Comparison of ENCODE assay signal across 8 mouse cellular contexts in genomic region chr7:143599428-143600230, GRCm38 (mm10). TPM values are rescaled to one million over a fixed set of nuclear protein-coding genes. Genes with fewer than 3 reads are reported as not detected.
DNase-seq lines count a peak whose midpoint lies in the region; ATAC-seq lines count a peak whose summit lies in the region.

Gene Cars (minus strand): TSS chr7:143600090.

- H3K4me3 ChIP-seq in hindbrain, embryonic 11.5 days (ENCODE audit: low read depth, low read length), result peak within 1 kb of the TSS; percentile 79

- 0 out of 2 replicates have a peak, but pooled peaks cover 2% of the 10 kb centered on the region for H3K36me3 ChIP-seq in hindbrain, embryonic 11.5 days (ENCODE audit: control insufficient read depth, insufficient read depth, low read length)

- peak; percentile 95 for DNase-seq in Muller cell, postnatal 12 days (ENCODE audit: inconsistent ontology term)
- DNase-seq in cerebellum, adult 9-11 months, result peak; percentile 91
- peak; percentile 87 to 96 for DNase-seq in frontal cortex, adult 2 months (ENCODE audit: extremely low spot score in 1 of 2, low spot score in 1 of 2)
- peak; percentile 95 for DNase-seq in hindbrain, embryonic 11.5 days (ENCODE audit: low spot score)
- peak; percentile 87 to 91 for DNase-seq in layer of hippocampus, postnatal 10 days (ENCODE audit: low spot score in 2 of 2)
- peak; percentile 97 for DNase-seq in lung, postnatal 10 days
- DNase-seq in ovary, postnatal 36 days (ENCODE audit: low spot score), result peak; percentile 91
- DNase-seq in thymus, postnatal 25 days, result peak; percentile 94

- no peaks in the 10 kb centered on the region for H3K27me3 ChIP-seq in hindbrain, embryonic 11.5 days (ENCODE audit: control insufficient read depth, insufficient read depth, low read length)

- H3K4me1 ChIP-seq in hindbrain, embryonic 11.5 days (replicated peaks; ENCODE audit: control insufficient read depth, insufficient read depth, low read length), result 0 out of 2 replicates have a peak, but pooled peaks cover 3% of the 10 kb centered on the region

- H3K4me2 ChIP-seq in hindbrain, embryonic 11.5 days (replicated peaks; ENCODE audit: low read depth, low read length), result peak within 1 kb of the TSS; percentile 89

- 2% methylated on average over 35 of the region's 35 CpGs for WGBS in hindbrain, embryonic 11.5 days

- peak within 1 kb of the TSS; percentile 60 for H3K9ac ChIP-seq in hindbrain, embryonic 11.5 days (ENCODE audit: low read depth, low read length)

- peak; percentile 98 for ATAC-seq in hindbrain, embryonic 11.5 days (ENCODE audit: low FRiP score)

- H3K27ac ChIP-seq in hindbrain, embryonic 11.5 days (ENCODE audit: low read depth, low read length), result no peak within 1 kb of the TSS

- no peaks in the 10 kb centered on the region for H3K9me3 ChIP-seq in hindbrain, embryonic 11.5 days (ENCODE audit: control insufficient read depth, low read length)

RNA-seq across cellular contexts. Expression of gene Cars, which starts in this region (rescaled TPM):
- 50.6 and 51.8 TPM in 2 replicates for polyA plus RNA-seq in frontal cortex, adult 2 months (2012; rRNA removed)
- 69.7 and 73.1 TPM in 2 replicates for polyA plus RNA-seq in hindbrain, embryonic 11.5 days (2014; fragmentation: Nextera tagmentation; extraction: Ambion mirVana)
- total RNA-seq in layer of hippocampus, postnatal 10 days (2021), result 10 to 100 TPM; 63.9 to 72.2 TPM
